Mouse (Mus musculus) E14TG2a.4 (cell line): ENCODE results near the gene Rilpl1.

Experiments used
- CTCF ChIP-seq: conservative IDR thresholded peaks from 2 replicates; pipeline ENCODE4 v1.5.1; 2014; ENCODE audit warnings: low read length
- NANOG ChIP-seq: IDR thresholded peaks from 2 replicates; pipeline ENCODE4 v1.6.1; 2014; ENCODE audit warnings: borderline replicate concordance, low read length, mixed read lengths
- POU5F1 ChIP-seq: IDR thresholded peaks from 2 replicates; pipeline ENCODE4 v1.6.1; 2014; ENCODE audit warnings: low read length, borderline replicate concordance

GRCm38 (mm10) chr5:124481714-124482113 lies 49.5 kb downstream of the Rilpl1 start:
- TF ChIP-seq CTCF (no peak), NANOG (no peak), POU5F1 (no peak)
